Mouse (Mus musculus): ENCODE measurements at regions not wholly inside any gene's neighbourhood (a gene's known extent, or its start where the extent isn't known, plus 50 kb on each side); places are given as distances from the start of the nearest gene placed in this dataset.
A peak's percentile ranks its signal among the peaks of the same experiment; 100 is the strongest.

- no peak overlapping the region for H3K4me2 ChIP-seq (ENCODE audit: low read depth, low read length)
- no peaks in the 10 kb centered on the region for H3K27me3 ChIP-seq (ENCODE audit: control insufficient read depth, insufficient read depth, low read length)
- ATAC-seq (replicated peaks; ENCODE audit: insufficient number of reproducible peaks, low FRiP score, low TSS enrichment, low read depth) (no peak), DNase-seq (ENCODE audit: low spot score) (no peak)
- H3K9me3 ChIP-seq (replicated peaks; ENCODE audit: control insufficient read depth, low read length), result no peaks in the 10 kb centered on the region
- H3K27ac ChIP-seq (replicated peaks; ENCODE audit: low read depth, low read length), result no peak overlapping the region
- H3K4me3 ChIP-seq (ENCODE audit: low read depth, low read length), result no peak overlapping the region
- H3K9ac ChIP-seq (replicated peaks; ENCODE audit: low read length), result no peak overlapping the region
- H3K36me3 ChIP-seq (replicated peaks; ENCODE audit: control insufficient read depth, insufficient read depth, low read depth, low read length), result no peaks in the 10 kb centered on the region
- no peaks in the 10 kb centered on the region for H3K4me1 ChIP-seq (ENCODE audit: control insufficient read depth, insufficient read depth, low read length)
- 26% methylated on average over 8 of the region's 8 CpGs for WGBS
Observed at GRCm38 (mm10) chr8:26844132-26844808, 132.9 kb upstream of the Zfp703 start.

DNA sequence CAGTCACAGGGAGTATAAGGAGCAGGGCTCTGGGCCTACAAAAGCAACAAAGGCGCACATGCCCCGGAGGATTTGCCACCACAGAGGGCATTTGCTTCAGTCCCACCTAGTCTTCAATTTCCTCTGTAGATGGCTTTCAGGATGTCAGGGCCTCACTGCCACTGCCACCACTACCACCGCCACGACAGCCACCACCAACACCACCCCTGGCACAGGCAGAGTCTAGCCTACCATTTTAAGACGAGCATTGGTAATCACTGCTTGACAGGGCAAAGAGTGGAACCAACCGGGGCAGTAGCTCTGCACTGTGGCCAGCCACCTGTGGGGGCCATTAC, 132.3 kb upstream of the Zfp703 start:
- H3K27me3 ChIP-seq (ENCODE audit: control insufficient read depth, insufficient read depth, low read length), result no peaks in the 10 kb centered on the region
- no peak overlapping the region for H3K9ac ChIP-seq (replicated peaks; ENCODE audit: low read length)
- ATAC-seq (replicated peaks; ENCODE audit: insufficient number of reproducible peaks, low FRiP score, low TSS enrichment, low read depth) (no peak), DNase-seq (ENCODE audit: low spot score) (no peak)
- H3K36me3 ChIP-seq (replicated peaks; ENCODE audit: control insufficient read depth, insufficient read depth, low read depth, low read length), result no peaks in the 10 kb centered on the region
- H3K4me1 ChIP-seq (ENCODE audit: control insufficient read depth, insufficient read depth, low read length), result no peaks in the 10 kb centered on the region
- WGBS, result 86% methylated on average over 6 of the region's 6 CpGs
- no peak overlapping the region for H3K4me2 ChIP-seq (ENCODE audit: low read depth, low read length)
- H3K9me3 ChIP-seq (replicated peaks; ENCODE audit: control insufficient read depth, low read length), result no peaks in the 10 kb centered on the region
- no peak overlapping the region for H3K4me3 ChIP-seq (ENCODE audit: low read depth, low read length)
- H3K27ac ChIP-seq (replicated peaks; ENCODE audit: low read depth, low read length), result no peak overlapping the region

GRCm38 (mm10) chr8:26845481-26846194, 131.5 kb upstream of the Zfp703 start:
- Histone ChIP-seq H3K4me3 (ENCODE audit: low read depth, low read length) (no peak overlapping the region), H3K4me2 (ENCODE audit: low read depth, low read length) (no peak overlapping the region), H3K9me3 (replicated peaks; ENCODE audit: control insufficient read depth, low read length) (no peaks in the 10 kb centered on the region), H3K4me1 (ENCODE audit: control insufficient read depth, insufficient read depth, low read length) (no peaks in the 10 kb centered on the region), H3K27me3 (ENCODE audit: control insufficient read depth, insufficient read depth, low read length) (no peaks in the 10 kb centered on the region), H3K9ac (replicated peaks; ENCODE audit: low read length) (no peak overlapping the region), H3K27ac (replicated peaks; ENCODE audit: low read depth, low read length) (no peak overlapping the region), H3K36me3 (replicated peaks; ENCODE audit: control insufficient read depth, insufficient read depth, low read depth, low read length) (no peaks in the 10 kb centered on the region)
- WGBS, result 67% methylated on average over 11 of the region's 11 CpGs
- ATAC-seq (replicated peaks; ENCODE audit: insufficient number of reproducible peaks, low FRiP score, low TSS enrichment, low read depth) (no peak), DNase-seq (ENCODE audit: low spot score) (no peak)

DNA sequence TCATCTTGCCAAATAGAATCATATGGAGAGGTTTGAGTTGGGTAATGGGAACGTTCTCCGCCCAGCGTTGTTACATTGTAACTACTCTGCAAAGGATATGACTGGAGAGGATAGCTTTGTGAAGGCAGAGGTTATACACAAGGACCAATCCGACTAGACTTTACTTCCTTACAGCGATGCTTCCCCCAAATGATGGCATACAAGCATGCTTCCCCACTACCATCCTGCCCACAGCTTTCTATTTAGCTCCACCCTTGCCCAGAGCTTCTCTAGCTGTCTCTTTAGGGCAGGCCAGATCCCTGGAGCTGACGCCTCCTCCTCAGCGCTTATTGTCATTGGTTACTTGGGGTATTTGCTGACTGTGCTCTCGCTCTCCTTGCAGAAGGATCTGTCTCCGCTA, 130.1 kb upstream of the Zfp703 start:
- ATAC-seq (replicated peaks; ENCODE audit: insufficient number of reproducible peaks, low FRiP score, low TSS enrichment, low read depth) (no peak), DNase-seq (ENCODE audit: low spot score) (no peak)
- Histone ChIP-seq H3K27ac (replicated peaks; ENCODE audit: low read depth, low read length) (no peak overlapping the region), H3K4me2 (ENCODE audit: low read depth, low read length) (no peak overlapping the region), H3K27me3 (ENCODE audit: control insufficient read depth, insufficient read depth, low read length) (no peaks in the 10 kb centered on the region), H3K4me3 (ENCODE audit: low read depth, low read length) (no peak overlapping the region), H3K36me3 (replicated peaks; ENCODE audit: control insufficient read depth, insufficient read depth, low read depth, low read length) (no peaks in the 10 kb centered on the region), H3K9me3 (replicated peaks; ENCODE audit: control insufficient read depth, low read length) (no peaks in the 10 kb centered on the region), H3K9ac (replicated peaks; ENCODE audit: low read length) (no peak overlapping the region), H3K4me1 (ENCODE audit: control insufficient read depth, insufficient read depth, low read length) (no peaks in the 10 kb centered on the region)
- 74% methylated on average over 9 of the region's 9 CpGs for WGBS

DNA sequence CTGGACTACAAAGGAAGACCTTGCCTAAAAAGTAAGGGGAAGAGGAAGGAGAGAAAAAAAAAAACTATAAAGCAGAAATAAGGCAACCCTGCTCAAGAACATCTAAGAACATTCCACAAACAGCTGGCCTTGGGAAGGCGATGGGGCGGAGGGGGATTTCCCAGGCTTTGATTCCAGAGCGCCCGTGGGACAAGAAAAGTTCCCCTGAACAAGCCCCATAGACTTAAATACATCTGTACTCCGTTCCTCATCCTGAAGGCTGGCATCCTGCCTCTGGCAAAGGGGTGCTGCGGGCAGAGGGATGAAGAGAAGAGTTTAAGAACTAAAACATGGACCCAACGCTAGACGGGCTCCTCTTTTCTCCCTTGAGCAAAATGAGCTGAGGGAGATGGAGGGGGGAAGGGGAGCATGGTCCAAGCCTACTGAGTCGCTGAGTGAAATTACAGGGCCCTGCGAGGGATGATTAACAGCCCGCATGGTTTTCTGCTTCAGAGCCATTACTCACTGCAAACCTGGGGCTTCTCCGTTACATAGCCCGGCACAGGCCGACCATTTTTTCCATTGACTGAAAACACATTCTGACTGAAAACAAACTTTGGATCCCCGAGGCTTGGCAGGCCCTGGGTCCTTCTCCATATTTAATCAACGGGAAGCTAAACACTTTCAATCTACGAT, 128.9 kb upstream of the Zfp703 start:
- Histone ChIP-seq H3K9me3 (replicated peaks; ENCODE audit: control insufficient read depth, low read length) (no peaks in the 10 kb centered on the region), H3K4me3 (ENCODE audit: low read depth, low read length) (no peak overlapping the region), H3K9ac (replicated peaks; ENCODE audit: low read length) (no peak overlapping the region), H3K4me2 (ENCODE audit: low read depth, low read length) (no peak overlapping the region), H3K4me1 (ENCODE audit: control insufficient read depth, insufficient read depth, low read length) (no peaks in the 10 kb centered on the region), H3K27ac (replicated peaks; ENCODE audit: low read depth, low read length) (no peak overlapping the region), H3K36me3 (replicated peaks; ENCODE audit: control insufficient read depth, insufficient read depth, low read depth, low read length) (no peaks in the 10 kb centered on the region), H3K27me3 (ENCODE audit: control insufficient read depth, insufficient read depth, low read length) (no peaks in the 10 kb centered on the region)
- WGBS, result 59% methylated on average over 17 of the region's 17 CpGs
- ATAC-seq (replicated peaks; ENCODE audit: insufficient number of reproducible peaks, low FRiP score, low TSS enrichment, low read depth) (no peak; the same call in 1 of the 2 replicates), DNase-seq (ENCODE audit: low spot score) (no peak)

DNA sequence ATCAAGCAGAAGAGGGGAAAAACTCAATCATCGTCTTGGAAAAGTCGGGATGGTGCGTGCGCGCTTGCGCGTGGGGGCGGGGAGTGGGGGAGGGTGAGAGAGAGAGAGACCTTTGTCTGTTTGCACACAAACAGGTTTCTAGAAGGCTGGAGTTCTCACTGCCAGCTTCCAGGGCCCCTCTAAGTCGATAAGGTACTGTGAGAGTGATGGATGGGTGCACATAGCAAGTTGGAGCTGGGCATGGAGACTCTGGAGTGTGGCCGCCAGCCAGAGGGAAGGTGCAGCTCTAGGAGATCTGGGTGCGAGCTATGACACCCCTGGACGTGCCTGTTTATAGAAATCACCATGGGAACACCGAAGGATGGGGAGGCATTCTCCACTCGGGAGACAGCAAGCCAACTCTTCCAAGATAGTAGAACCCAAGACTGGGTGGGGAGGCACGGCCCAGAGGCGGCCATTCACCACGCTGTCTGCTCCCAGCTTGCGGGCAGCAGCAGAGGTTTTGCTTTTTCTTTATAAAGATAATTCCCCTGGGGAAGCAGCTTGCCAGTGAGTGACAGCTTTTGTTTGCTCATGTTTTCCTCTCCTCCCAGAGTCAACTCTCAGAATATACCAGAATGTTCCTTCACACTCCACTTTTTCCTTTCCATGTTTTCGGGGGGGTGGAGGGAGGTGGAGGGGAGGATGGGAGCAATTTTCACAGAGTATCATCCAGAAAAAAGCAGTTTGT, 128.0 kb upstream of the Zfp703 start:
- WGBS, result 80% methylated on average over 19 of the region's 19 CpGs
- Histone ChIP-seq H3K4me2 (ENCODE audit: low read depth, low read length) (no peak overlapping the region), H3K27ac (replicated peaks; ENCODE audit: low read depth, low read length) (0 out of 2 replicates have a peak overlapping the region, but pooled peaks have one; percentile 47), H3K4me1 (ENCODE audit: control insufficient read depth, insufficient read depth, low read length) (no peaks in the 10 kb centered on the region), H3K9me3 (replicated peaks; ENCODE audit: control insufficient read depth, low read length) (no peaks in the 10 kb centered on the region), H3K9ac (replicated peaks; ENCODE audit: low read length) (no peak overlapping the region), H3K4me3 (ENCODE audit: low read depth, low read length) (no peak overlapping the region), H3K36me3 (replicated peaks; ENCODE audit: control insufficient read depth, insufficient read depth, low read depth, low read length) (no peaks in the 10 kb centered on the region), H3K27me3 (ENCODE audit: control insufficient read depth, insufficient read depth, low read length) (no peaks in the 10 kb centered on the region)
- ATAC-seq (replicated peaks; ENCODE audit: insufficient number of reproducible peaks, low FRiP score, low TSS enrichment, low read depth) (no peak), DNase-seq (ENCODE audit: low spot score) (no peak)

GRCm38 (mm10) chr8:26851871-26852800, 125.0 kb upstream of the Zfp703 start:
- Histone ChIP-seq H3K9ac (replicated peaks; ENCODE audit: low read length) (no peak overlapping the region), H3K27me3 (ENCODE audit: control insufficient read depth, insufficient read depth, low read length) (no peaks in the 10 kb centered on the region), H3K27ac (replicated peaks; ENCODE audit: low read depth, low read length) (no peak overlapping the region; the same call in 1 of the 2 replicates), H3K4me1 (ENCODE audit: control insufficient read depth, insufficient read depth, low read length) (no peaks in the 10 kb centered on the region), H3K36me3 (replicated peaks; ENCODE audit: control insufficient read depth, insufficient read depth, low read depth, low read length) (no peaks in the 10 kb centered on the region), H3K9me3 (replicated peaks; ENCODE audit: control insufficient read depth, low read length) (no peaks in the 10 kb centered on the region), H3K4me2 (ENCODE audit: low read depth, low read length) (no peak overlapping the region), H3K4me3 (ENCODE audit: low read depth, low read length) (no peak overlapping the region)
- DNase-seq (ENCODE audit: low spot score) (no peak), ATAC-seq (replicated peaks; ENCODE audit: insufficient number of reproducible peaks, low FRiP score, low TSS enrichment, low read depth) (no peak)
- 69% methylated on average over 18 of the region's 18 CpGs for WGBS

Measured in embryonic facial prominence, embryonic 11.5 days (tissue).